Mouse (Mus musculus) liver, postnatal 0 days (tissue): ENCODE measurements around the gene Qrich2. TPM values are rescaled to one million over a fixed set of nuclear protein-coding genes. Genes with fewer than 3 reads are reported as not detected.
"Not testable (repeated sequence)": the region's sequence is repeated elsewhere in the genome, so short reads cannot be mapped to it uniquely, and the experiment has no call there.

Source experiments
- ATAC-seq: fragments of 200-750 bp; cut with Nextera tagmentation; 2 replicates; pipeline ENCODE4 v1.8.0; 2017; ENCODE audit warnings: mild to moderate bottlenecking, moderate library complexity
- DNase-seq: peaks from one replicate; pipeline ENCODE4 v3.0.0-alpha.2; 2016
- H3K27ac ChIP-seq: fragments of 300-500 bp; sonication (generic); 2 replicates; pipeline ENCODE4 v1.5.1; 2014; ENCODE audit warnings: antibody characterized with exemption, moderate library complexity, mild to moderate bottlenecking, low read depth
- H3K27me3 ChIP-seq: fragments of 300-500 bp; sonication (generic); 2 replicates; pipeline ENCODE4 v1.6.1; 2014; ENCODE audit warnings: low read length, control low read depth, mixed read lengths; ENCODE audit not compliant: insufficient read depth
- H3K36me3 ChIP-seq: fragments of 300-500 bp; sonication (generic); replicated peaks from 2 replicates; pipeline ENCODE4 v1.6.1; 2014; ENCODE audit warnings: mild to moderate bottlenecking, control low read depth, low read length, moderate library complexity, mixed read lengths; ENCODE audit not compliant: insufficient read depth
- H3K4me1 ChIP-seq: fragments of 300-500 bp; sonication (generic); 2 replicates; pipeline ENCODE4 v1.6.1; 2014; ENCODE audit warnings: antibody characterized with exemption, mild to moderate bottlenecking, control low read depth; ENCODE audit not compliant: insufficient read depth
- H3K4me2 ChIP-seq: fragments of 300-500 bp; sonication (generic); 2 replicates; pipeline ENCODE4 v1.6.1; 2014; ENCODE audit warnings: low read depth, mild to moderate bottlenecking, low read length, moderate library complexity, mixed read lengths
- H3K4me3 ChIP-seq: fragments of 300-500 bp; sonication (generic); 2 replicates; pipeline ENCODE4 v1.5.1; 2014; ENCODE audit warnings: low read depth, low read length
- H3K9ac ChIP-seq: fragments of 300-500 bp; sonication (generic); replicated peaks from 2 replicates; pipeline ENCODE4 v1.6.1; 2014; ENCODE audit warnings: mild to moderate bottlenecking, moderate library complexity
- H3K9me3 ChIP-seq: fragments of 300-500 bp; sonication (generic); 2 replicates; pipeline ENCODE4 v1.6.1; 2016; ENCODE audit warnings: mild to moderate bottlenecking, control low read depth, low read length, mixed read lengths
- CTCF ChIP-seq: sonication (generic); IDR thresholded peaks from 2 replicates; pipeline ENCODE4 v1.5.1; 2016; ENCODE audit warnings: antibody characterized with exemption, low read depth
- EP300 ChIP-seq: IDR thresholded peaks from 2 replicates; pipeline ENCODE4 v1.6.1; 2016; ENCODE audit warnings: antibody characterized with exemption, low read depth, mild to moderate bottlenecking
- WGBS: fragments of 180-500 bp; shearing (Covaris S2); extraction: QIAGEN DNeasy Blood & Tissue Kit; methylation state at CpG from one replicate; pipeline ENCODE4 v1.1.7; 2014; ENCODE audit not compliant: insufficient replicate concordance; 5-methylcytosine and 5-hydroxymethylcytosine counted together
- polyA plus RNA-seq: library from polyadenylated mRNA; unstranded; fragments of >200 nt; fragmentation: Nextera tagmentation; extraction: Ambion mirVana; gene quantifications from 2 replicates; pipeline ENCODE4 v1.2.1, GENCODE M21; 2015

Gene Qrich2
- polyA plus RNA-seq, 1 experiment from 2014 or later, result not detected

DNA sequence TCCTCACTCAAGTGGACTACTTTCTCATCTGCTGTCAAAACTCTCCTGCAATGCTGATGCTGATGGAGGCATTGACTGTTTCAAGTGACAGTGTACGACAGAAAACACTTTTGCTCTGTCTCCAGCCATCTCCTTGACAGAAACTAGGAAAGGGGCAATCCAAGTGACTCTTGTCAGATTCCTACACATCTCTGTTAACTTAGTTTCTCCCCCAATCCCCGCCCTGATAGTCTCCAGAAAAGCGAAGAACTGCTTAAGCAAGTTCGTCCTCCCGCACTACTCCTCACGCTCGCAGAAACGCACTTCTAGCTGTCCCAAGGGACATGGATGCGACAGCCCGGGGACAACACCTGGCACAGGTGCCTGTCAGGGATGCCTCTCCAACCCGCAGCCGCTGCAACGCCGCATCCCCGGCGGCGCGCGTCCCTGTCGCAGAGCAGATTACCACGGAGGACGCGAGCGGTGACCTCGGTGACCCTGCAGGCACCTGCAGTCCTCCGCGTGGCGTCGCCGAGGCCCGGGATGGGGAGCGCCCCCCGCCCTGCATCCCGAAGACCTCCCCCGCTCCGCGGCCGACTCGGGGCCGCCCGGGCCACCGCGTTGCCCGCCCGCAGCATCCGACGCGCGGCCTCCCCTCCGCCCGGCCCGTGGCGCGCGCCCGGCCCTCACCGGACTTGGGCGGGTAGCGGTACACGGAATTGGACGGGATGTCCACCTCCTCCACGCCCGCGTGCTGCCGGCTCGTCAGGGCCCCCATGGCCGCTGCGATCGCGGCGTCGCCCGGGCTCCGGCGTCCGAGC is 53.8 kb downstream of the Qrich2 start:
- peak; percentile 36 for DNase-seq
- WGBS, result 4% methylated on average over 59 of the region's 76 CpGs

DNA sequence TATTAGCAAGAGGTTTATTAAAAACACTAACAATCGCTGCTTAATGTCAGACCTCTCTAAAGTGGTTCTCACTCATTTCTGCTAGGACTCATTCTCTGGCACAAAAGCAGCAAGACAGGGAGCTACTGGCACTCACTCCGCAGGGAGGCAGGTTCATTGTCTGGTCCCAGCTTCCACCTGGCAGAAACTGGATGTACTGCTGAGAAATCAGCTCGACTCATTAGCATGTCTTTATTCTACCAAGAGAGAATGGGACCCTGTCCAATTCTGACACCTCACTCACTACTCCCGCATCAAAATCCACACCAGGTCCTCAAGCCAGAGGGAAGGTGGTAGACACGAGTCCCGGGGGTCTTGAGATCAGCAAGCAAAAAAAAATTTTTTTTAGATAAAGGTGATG is 54.5 kb downstream of the Qrich2 start:
- H3K4me2 ChIP-seq, result peak overlapping the region; percentile 99
- ATAC-seq, result no peak
- H3K9me3 ChIP-seq, result no peaks in the 10 kb centered on the region
- DNase-seq, result no peak
- no peak overlapping the region; the same call in 1 of the 2 replicates for H3K9ac ChIP-seq
- H3K27me3 ChIP-seq, result peaks cover 17% of the 10 kb centered on the region
- H3K4me1 ChIP-seq, result peaks cover 16% of the 10 kb centered on the region
- WGBS, result 49% methylated on average over 6 of the region's 6 CpGs
- no peak for TF ChIP-seq EP300
- TF ChIP-seq CTCF, result no peak
- peak overlapping the region; percentile 66 for H3K4me3 ChIP-seq
- H3K36me3 ChIP-seq, result no peaks in the 10 kb centered on the region
- no peak overlapping the region for H3K27ac ChIP-seq

More for the DNA sequence above, 53.8 kb downstream of the Qrich2 start:
- ATAC-seq, result peak; percentile 70
- Histone ChIP-seq H3K4me1 (peaks cover 16% of the 10 kb centered on the region), H3K9ac (peak overlapping the region; percentile 70), H3K36me3 (no peaks in the 10 kb centered on the region), H3K4me3 (peak overlapping the region; percentile 66), H3K9me3 (no peaks in the 10 kb centered on the region), H3K27me3 (peaks cover 17% of the 10 kb centered on the region), H3K27ac (no peak overlapping the region), H3K4me2 (peak overlapping the region; percentile 99)
- TF ChIP-seq EP300, result no peak
- no peak for TF ChIP-seq CTCF

DNA sequence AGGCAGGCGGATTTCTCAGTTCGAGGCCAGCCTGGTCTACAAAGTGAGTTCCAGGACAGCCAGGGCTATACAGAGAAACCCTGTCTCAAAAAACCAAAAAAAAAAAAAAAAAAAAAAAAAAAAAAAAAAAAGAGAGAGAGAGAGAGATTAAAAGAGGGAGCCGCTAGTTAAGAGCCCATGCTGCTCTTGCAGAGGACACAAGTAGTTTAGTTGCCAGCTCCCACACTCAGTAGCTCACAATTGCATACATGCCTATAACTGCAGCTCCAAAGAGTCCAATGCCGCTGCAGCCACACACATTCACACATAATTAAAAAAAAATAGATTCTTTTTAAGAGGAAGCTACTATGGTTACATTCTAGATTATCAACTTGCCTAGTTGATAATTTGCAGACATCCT is 55.6 kb downstream of the Qrich2 start:
- H3K9ac ChIP-seq, H3K27ac ChIP-seq, H3K36me3 ChIP-seq, H3K9me3 ChIP-seq, DNase-seq, ATAC-seq, H3K4me2 ChIP-seq, H3K4me3 ChIP-seq: not testable (repeated sequence)
- Histone ChIP-seq H3K27me3 (peaks cover 17% of the 10 kb centered on the region), H3K4me1 (peaks cover 16% of the 10 kb centered on the region)
- WGBS, result 67% methylated on average over 4 of the region's 4 CpGs

DNA sequence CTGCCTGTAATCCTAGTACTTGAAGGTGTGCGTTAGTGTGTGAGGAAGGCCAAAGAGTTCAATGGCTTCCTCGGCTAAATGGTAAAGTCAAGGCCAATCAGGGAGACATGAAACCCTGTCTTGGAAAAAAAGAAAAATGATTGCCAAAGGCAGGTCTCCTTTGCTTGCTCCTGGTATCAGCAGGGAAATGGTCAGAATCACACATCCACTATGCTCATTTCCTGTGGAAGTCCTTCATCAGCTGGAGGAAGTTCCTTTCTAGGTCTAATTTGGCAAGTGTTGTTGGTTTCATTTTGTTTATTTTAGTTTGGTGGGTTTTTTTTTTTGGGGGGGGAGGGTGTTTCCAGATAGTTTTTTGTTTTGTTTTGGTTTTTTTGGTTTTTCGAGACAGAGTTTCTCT is 57.0 kb downstream of the Qrich2 start:
- ATAC-seq (no peak), DNase-seq (no peak)
- Histone ChIP-seq H3K36me3 (no peaks in the 10 kb centered on the region), H3K27ac (no peak overlapping the region), H3K9ac (no peak overlapping the region), H3K4me3 (no peak overlapping the region), H3K27me3 (peaks cover 17% of the 10 kb centered on the region), H3K9me3 (no peaks in the 10 kb centered on the region), H3K4me1 (peaks cover 16% of the 10 kb centered on the region), H3K4me2 (no peak overlapping the region)
- no peak for TF ChIP-seq CTCF
- 0 out of 2 replicates have a peak, but pooled peaks have one; percentile 15 for TF ChIP-seq EP300
- WGBS, result 83% methylated on average over 3 of the region's 3 CpGs

DNA sequence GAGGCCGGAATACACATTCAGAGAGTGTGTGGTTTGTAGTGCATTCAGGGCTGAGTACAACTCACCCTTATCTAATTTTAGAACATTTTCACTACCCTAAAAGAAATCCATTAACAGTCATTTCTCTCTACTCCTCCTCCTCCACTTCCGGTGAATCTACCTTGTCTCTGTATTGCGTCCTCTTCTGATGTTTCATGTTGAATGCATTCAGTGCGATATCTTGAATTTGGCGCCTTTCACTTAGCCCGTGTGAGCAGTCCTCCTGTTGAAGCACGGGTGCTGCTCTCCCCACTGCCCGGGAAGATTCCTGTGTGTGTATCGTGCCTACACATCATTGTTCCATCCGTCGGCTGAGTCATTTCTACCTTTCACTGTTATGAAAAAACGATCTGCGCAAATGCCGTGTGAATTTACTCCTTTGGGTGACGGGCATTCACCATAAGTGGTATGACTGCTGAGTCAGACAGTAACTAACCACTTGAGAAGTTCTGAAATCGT is 59.8 kb downstream of the Qrich2 start:
- WGBS, result 72% methylated on average over 16 of the region's 16 CpGs
- H3K4me2 ChIP-seq, result no peak overlapping the region
- ATAC-seq (no peak), DNase-seq (no peak)
- TF ChIP-seq CTCF (no peak), EP300 (no peak)
- peaks cover 5% of the 10 kb centered on the region for H3K27me3 ChIP-seq
- no peaks in the 10 kb centered on the region for H3K9me3 ChIP-seq
- H3K27ac ChIP-seq, result no peak overlapping the region
- H3K4me1 ChIP-seq, result no peaks in the 10 kb centered on the region
- no peaks in the 10 kb centered on the region for H3K36me3 ChIP-seq
- no peak overlapping the region for H3K9ac ChIP-seq
- H3K4me3 ChIP-seq, result no peak overlapping the region

DNA sequence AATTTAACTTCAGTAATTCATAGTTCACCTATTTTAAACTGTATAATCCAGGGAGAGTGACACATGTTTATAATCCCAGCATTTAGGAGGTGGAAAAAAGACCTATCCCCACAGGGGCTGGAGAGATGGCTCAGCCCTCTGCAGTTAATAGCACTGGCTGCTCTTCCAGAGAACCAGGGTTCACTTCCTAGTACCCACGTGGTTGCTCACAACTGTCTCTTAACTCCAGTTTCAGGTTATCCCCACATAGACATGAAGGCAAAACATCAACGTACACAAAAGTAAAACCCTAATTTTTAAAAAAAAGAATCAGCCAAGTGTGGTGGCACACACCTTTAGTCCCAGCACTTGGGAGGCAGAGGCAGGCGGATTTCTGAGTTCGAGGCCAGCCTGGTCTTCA is 60.4 kb downstream of the Qrich2 start:
- 69% methylated on average over 4 of the region's 4 CpGs for WGBS
- H3K4me2 ChIP-seq, result no peak overlapping the region
- H3K27me3 ChIP-seq, result no peaks in the 10 kb centered on the region
- H3K4me3 ChIP-seq, result no peak overlapping the region
- ATAC-seq (no peak), DNase-seq (no peak)
- TF ChIP-seq CTCF (no peak), EP300 (no peak)
- H3K9ac ChIP-seq, result no peak overlapping the region
- no peaks in the 10 kb centered on the region for H3K9me3 ChIP-seq
- no peaks in the 10 kb centered on the region for H3K36me3 ChIP-seq
- no peaks in the 10 kb centered on the region for H3K4me1 ChIP-seq
- H3K27ac ChIP-seq, result no peak overlapping the region
